Mouse (Mus musculus) forebrain, embryonic 14.5 days (tissue): ENCODE measurements around the gene Rad54l. TPM values are rescaled to one million over a fixed set of nuclear protein-coding genes. Genes with fewer than 3 reads are reported as not detected.

Experiments used
- ATAC-seq: fragments of 200-750 bp; cut with Nextera tagmentation; 2 replicates; pipeline ENCODE4 v1.8.0; 2017; ENCODE audit warnings: mild to moderate bottlenecking, moderate library complexity
- DNase-seq: peaks from one replicate; pipeline ENCODE4 v3.0.0-alpha.2; 2015; ENCODE audit warnings: low spot score
- H3K27ac ChIP-seq: fragments of 300-500 bp; sonication (generic); 2 replicates; pipeline ENCODE4 v1.5.1; 2014; ENCODE audit warnings: low read depth, mild to moderate bottlenecking, control low read depth, low read length, moderate library complexity
- H3K27me3 ChIP-seq: fragments of 300-500 bp; sonication (generic); replicated peaks from 2 replicates; pipeline ENCODE4 v1.6.1; 2014; ENCODE audit warnings: low read length, control low read depth, mixed read lengths; ENCODE audit not compliant: control insufficient read depth, insufficient read depth
- H3K36me3 ChIP-seq: fragments of 300-500 bp; sonication (generic); 2 replicates; pipeline ENCODE4 v1.6.1; 2014; ENCODE audit warnings: low read length, control low read depth; ENCODE audit not compliant: control insufficient read depth, insufficient read depth
- H3K4me1 ChIP-seq: fragments of 300-500 bp; sonication (generic); 2 replicates; pipeline ENCODE4 v1.6.1; 2014; ENCODE audit warnings: antibody characterized with exemption, low read length, control low read depth; ENCODE audit not compliant: control insufficient read depth, insufficient read depth
- H3K4me2 ChIP-seq: fragments of 300-500 bp; sonication (generic); 2 replicates; pipeline ENCODE4 v1.6.1; 2014; ENCODE audit warnings: mild to moderate bottlenecking, control low read depth, low read length
- H3K4me3 ChIP-seq: fragments of 300-500 bp; sonication (generic); 2 replicates; pipeline ENCODE4 v1.5.1; 2014; ENCODE audit warnings: low read depth, low read length, control low read depth
- H3K9ac ChIP-seq: fragments of 300-500 bp; sonication (generic); 2 replicates; pipeline ENCODE4 v1.6.1; 2014; ENCODE audit warnings: mild to moderate bottlenecking, low read length, control low read depth, moderate library complexity
- H3K9me3 ChIP-seq: fragments of 300-500 bp; sonication (generic); replicated peaks from 2 replicates; pipeline ENCODE4 v1.6.1; 2016; ENCODE audit warnings: low read length, control low read depth, mixed read lengths; ENCODE audit not compliant: control insufficient read depth
- WGBS: fragments of 180-500 bp; shearing (Covaris S2); extraction: QIAGEN DNeasy Blood & Tissue Kit; methylation state at CpG from one replicate; pipeline ENCODE4 v1.1.7; 2014; 5-methylcytosine and 5-hydroxymethylcytosine counted together
- polyA plus RNA-seq: library from polyadenylated mRNA; unstranded; fragments of >200 nt; fragmentation: Nextera tagmentation; extraction: Ambion mirVana; gene quantifications from 2 replicates; pipeline ENCODE4 v1.2.1, GENCODE M21; 2014

Gene Rad54l
- polyA plus RNA-seq, 1 experiment from 2014 or later: 18.2 TPM

- DNase-seq: no peak
- no peak overlapping the region for H3K4me3 ChIP-seq
- H3K4me1 ChIP-seq: peaks cover 6% of the 10 kb centered on the region
- no peak overlapping the region for H3K27ac ChIP-seq
- no peak overlapping the region for H3K4me2 ChIP-seq
- 77% methylated on average over 6 of the region's 6 CpGs for WGBS
- no peaks in the 10 kb centered on the region for H3K27me3 ChIP-seq
- H3K9me3 ChIP-seq: no peaks in the 10 kb centered on the region
- H3K36me3 ChIP-seq: no peaks in the 10 kb centered on the region
- H3K9ac ChIP-seq: no peak overlapping the region
- ATAC-seq: no peak
Measured at GRCm38 (mm10) chr4:116127956-116128355, 4.5 kb upstream of the Rad54l start.

- no peak overlapping the region for H3K4me3 ChIP-seq
- H3K36me3 ChIP-seq: no peaks in the 10 kb centered on the region
- 87% methylated on average over 4 of the region's 4 CpGs for WGBS
- H3K9ac ChIP-seq: no peak overlapping the region
- H3K9me3 ChIP-seq: no peaks in the 10 kb centered on the region
- no peak overlapping the region for H3K27ac ChIP-seq
- no peaks in the 10 kb centered on the region for H3K27me3 ChIP-seq
- ATAC-seq: no peak
- no peak overlapping the region for H3K4me2 ChIP-seq
- H3K4me1 ChIP-seq: peaks cover 9% of the 10 kb centered on the region
- DNase-seq: no peak
Measured at GRCm38 (mm10) chr4:116125803-116126386, 2.4 kb upstream of the Rad54l start.

DNA sequence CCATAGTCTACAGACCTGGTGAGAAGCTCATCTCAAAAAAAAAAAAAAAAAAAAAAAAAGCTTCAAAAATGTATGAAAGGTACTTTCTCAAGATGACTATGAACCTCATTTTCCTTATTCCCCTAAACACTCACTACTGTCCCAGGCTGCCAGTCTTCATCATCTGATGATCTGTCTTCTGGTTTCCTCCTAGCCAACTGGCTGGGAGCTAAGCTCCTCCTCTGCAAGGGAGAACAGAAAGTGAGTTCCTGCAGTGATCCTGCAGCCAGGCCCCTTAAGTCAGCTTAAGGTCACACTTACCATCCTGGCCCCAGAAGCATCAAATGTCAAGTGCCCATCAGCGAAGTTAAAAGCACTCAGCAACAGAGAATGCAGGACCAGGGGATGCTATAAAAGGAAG is 728 bp downstream of the Rad54l start:
- Histone ChIP-seq H3K9me3 (no peaks in the 10 kb centered on the region), H3K36me3 (0 out of 2 replicates have a peak, but pooled peaks cover 4% of the 10 kb centered on the region), H3K9ac (peak overlapping the region; percentile 66), H3K27me3 (no peaks in the 10 kb centered on the region), H3K27ac (no peak overlapping the region), H3K4me1 (peaks cover 9% of the 10 kb centered on the region), H3K4me2 (peak overlapping the region; percentile 68), H3K4me3 (peak overlapping the region; percentile 46)
- DNase-seq (no peak), ATAC-seq (no peak)
- 3% methylated on average over 1 of the region's 1 CpGs for WGBS

DNA sequence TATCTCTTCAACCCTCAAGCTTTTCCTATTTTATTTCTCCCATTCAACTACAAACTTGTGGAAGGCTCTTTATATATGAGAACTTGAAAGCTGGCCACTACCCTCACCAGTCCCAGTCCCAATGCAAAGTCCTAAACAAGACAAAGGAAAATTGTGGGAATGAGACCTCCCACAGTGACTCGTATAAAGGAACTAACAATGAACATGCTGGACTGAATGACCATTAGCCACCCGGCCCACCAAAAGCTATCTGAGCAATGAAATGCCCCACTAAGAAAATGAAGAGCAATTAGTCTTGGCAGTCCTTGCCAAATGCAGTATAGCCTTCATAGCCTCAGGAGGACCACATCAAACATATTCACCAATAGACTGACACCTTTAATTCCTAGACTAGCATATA is 12.0 kb downstream of the Rad54l start:
- Histone ChIP-seq H3K4me3 (no peak overlapping the region), H3K4me1 (no peaks in the 10 kb centered on the region), H3K4me2 (no peak overlapping the region), H3K27me3 (no peaks in the 10 kb centered on the region), H3K9ac (no peak overlapping the region), H3K9me3 (no peaks in the 10 kb centered on the region), H3K36me3 (peaks cover 25% of the 10 kb centered on the region), H3K27ac (no peak overlapping the region)
- 37% methylated on average over 2 of the region's 2 CpGs for WGBS
- DNase-seq (no peak), ATAC-seq (no peak)

DNA sequence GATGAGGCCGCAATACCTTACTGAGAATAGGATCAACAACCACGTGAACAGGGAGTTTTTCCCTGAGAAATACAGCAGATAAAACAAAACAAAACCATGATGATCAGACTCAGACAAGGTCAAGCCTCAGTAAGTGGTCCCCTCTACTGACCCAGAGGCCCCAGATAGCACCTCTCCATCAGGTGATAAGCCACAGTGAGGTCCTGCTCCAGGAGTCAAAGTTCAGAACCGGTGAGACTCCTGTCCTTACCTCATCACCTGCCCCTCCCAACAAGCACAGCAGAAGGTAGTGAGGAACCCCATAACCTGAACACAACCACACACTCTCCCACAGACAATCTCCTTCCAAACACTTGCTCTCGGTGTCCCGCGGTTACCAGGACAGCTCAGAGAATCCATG is 12.8 kb downstream of the Rad54l start:
- DNase-seq (no peak), ATAC-seq (no peak)
- Histone ChIP-seq H3K27ac (no peak overlapping the region), H3K4me2 (no peak overlapping the region), H3K27me3 (no peaks in the 10 kb centered on the region), H3K4me3 (no peak overlapping the region), H3K9ac (no peak overlapping the region), H3K4me1 (no peaks in the 10 kb centered on the region), H3K9me3 (no peaks in the 10 kb centered on the region), H3K36me3 (peaks cover 26% of the 10 kb centered on the region)
- WGBS: 90% methylated on average over 6 of the region's 6 CpGs

GRCm38 (mm10) chr4:116105278-116105677 is 18.2 kb downstream of the Rad54l start:
- 94% methylated on average over 5 of the region's 5 CpGs for WGBS
- H3K36me3 ChIP-seq: peaks cover 43% of the 10 kb centered on the region
- ATAC-seq (no peak), DNase-seq (no peak)
- H3K4me2 ChIP-seq: no peak overlapping the region
- H3K9me3 ChIP-seq: no peaks in the 10 kb centered on the region
- H3K4me1 ChIP-seq: no peaks in the 10 kb centered on the region
- no peak overlapping the region for H3K4me3 ChIP-seq
- H3K9ac ChIP-seq: no peak overlapping the region
- H3K27me3 ChIP-seq: no peaks in the 10 kb centered on the region
- H3K27ac ChIP-seq: no peak overlapping the region

DNA sequence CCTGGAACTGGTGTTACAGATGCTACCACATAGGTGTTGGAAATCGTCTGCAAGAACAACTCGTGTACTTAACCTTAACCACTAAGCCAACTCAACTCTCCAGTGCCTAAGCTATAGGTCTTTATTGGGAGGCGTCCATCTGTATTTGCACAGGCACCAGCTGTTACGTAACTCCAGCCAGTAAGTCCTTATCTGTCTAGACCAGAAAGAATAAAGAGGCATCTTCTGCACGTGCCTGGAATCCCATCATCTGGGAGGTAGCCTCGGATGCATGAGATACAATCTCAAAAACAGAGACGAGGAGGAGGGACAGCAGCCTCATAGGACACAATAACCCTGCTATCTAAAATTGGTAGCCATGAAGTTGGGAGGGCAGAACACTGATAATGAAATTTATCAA is 22.5 kb downstream of the Rad54l start:
- H3K9me3 ChIP-seq: no peaks in the 10 kb centered on the region
- 89% methylated on average over 7 of the region's 7 CpGs for WGBS
- H3K4me1 ChIP-seq: no peaks in the 10 kb centered on the region
- no peak for DNase-seq
- H3K4me2 ChIP-seq: no peak overlapping the region
- H3K27ac ChIP-seq: no peak overlapping the region
- no peaks in the 10 kb centered on the region for H3K27me3 ChIP-seq
- H3K9ac ChIP-seq: no peak overlapping the region
- ATAC-seq: no peak
- no peak overlapping the region for H3K4me3 ChIP-seq
- H3K36me3 ChIP-seq: peaks cover 70% of the 10 kb centered on the region

DNA sequence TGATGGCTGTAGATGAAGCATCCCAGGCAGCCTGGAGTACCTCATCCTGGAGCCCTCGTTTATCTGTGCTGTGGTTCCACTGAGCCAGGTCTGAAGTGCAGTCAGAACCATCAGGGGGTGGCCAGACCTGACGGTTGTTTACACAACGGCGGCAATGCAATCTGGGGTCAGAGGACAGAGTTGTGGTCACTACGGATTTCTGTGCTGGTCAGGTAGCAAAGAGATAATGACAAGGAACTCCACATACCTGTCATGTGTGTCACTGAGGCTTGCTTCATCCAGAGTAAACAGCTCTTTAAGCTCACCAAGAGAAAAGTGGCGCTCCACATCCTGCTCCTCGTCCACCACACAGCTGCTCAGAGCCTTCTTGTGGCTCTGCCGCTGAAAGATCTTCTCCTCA is 26.3 kb downstream of the Rad54l start:
- no peaks in the 10 kb centered on the region for H3K4me1 ChIP-seq
- H3K27ac ChIP-seq: no peak overlapping the region
- ATAC-seq (no peak), DNase-seq (no peak)
- 90% methylated on average over 8 of the region's 8 CpGs for WGBS
- peaks cover 92% of the 10 kb centered on the region for H3K36me3 ChIP-seq
- no peak overlapping the region for H3K9ac ChIP-seq
- no peak overlapping the region for H3K4me2 ChIP-seq
- H3K4me3 ChIP-seq: no peak overlapping the region
- no peaks in the 10 kb centered on the region for H3K9me3 ChIP-seq
- no peaks in the 10 kb centered on the region for H3K27me3 ChIP-seq

DNA sequence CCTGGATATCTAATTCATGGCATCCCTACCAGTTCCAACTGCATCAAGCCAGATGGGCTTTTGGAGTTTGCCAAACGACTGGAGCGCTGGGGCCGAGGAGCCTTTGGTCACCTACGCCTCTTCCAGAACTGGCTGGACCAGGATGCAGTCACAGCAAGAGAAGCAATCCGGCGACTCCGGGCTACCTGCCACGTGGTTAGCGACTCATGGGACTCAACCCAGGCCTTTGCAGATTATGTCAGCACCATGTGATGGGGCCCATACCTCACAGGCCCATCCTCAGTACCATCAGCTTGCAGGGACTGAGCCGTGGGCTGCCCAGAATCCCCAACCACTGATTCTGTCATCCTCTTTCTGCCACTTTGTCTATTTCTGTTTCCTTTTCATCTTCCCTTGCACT is 27.2 kb downstream of the Rad54l start:
- WGBS: 94% methylated on average over 10 of the region's 10 CpGs
- peaks cover 94% of the 10 kb centered on the region for H3K36me3 ChIP-seq

More for the DNA sequence above, 27.2 kb downstream of the Rad54l start:
- Histone ChIP-seq H3K9ac (no peak overlapping the region), H3K4me3 (no peak overlapping the region), H3K4me1 (no peaks in the 10 kb centered on the region), H3K9me3 (no peaks in the 10 kb centered on the region), H3K27me3 (no peaks in the 10 kb centered on the region), H3K27ac (no peak overlapping the region), H3K4me2 (no peak overlapping the region)
- DNase-seq (no peak), ATAC-seq (no peak)
